Mouse (Mus musculus): ENCODE measurements around the gene Wbp11. TPM values are rescaled to one million over a fixed set of nuclear protein-coding genes. Genes with fewer than 3 reads are reported as not detected.

Wbp11 gene
- total and polyA plus RNA-seq, 3 experiments: 43.5 to 411 (median 294) TPM

DNA sequence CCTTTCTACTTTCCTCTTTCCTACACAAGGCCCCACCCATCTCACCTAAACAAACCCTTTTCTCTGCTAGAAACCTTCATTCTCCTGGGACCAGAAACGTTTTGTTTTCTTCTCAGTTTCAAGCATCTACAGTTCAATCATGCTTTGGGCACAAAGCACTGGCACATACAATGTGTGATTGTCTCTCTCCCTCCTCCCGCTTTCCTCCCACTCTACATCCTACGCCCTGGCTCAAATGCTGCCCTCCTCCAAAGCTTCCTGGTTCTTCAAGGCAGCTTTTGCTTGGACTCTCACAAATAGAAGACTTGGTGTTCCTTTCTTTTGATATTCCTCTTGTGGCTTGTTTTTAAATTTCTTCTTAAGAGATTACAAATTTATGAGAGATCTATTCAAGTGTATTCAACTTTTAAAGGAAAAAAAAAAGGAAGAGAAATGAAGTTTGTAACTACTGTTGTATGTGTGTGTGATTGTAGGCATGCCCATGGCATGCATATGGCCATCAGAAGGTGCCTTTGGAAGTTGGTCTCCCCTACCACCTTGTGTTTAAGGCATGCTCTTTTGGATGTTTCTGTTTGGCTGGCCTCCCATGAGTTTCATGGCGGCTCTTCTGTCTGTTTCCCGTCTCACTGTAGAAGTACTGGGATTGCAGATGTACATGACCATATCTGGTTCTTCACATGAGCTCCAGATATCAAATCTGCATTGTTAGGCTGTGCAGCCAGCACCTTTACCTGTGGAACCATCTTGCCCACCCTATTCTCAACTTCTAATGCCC lies 17.9 kb upstream of the Wbp11 start:
- no peak for DNase-seq (ENCODE audit: low read depth, low spot score)
- H3K4me1 ChIP-seq (ENCODE audit: control insufficient read depth in 1 of 2, insufficient read depth in 2 of 2, low read length in 2 of 2): 0 out of 4 replicates have a peak, but pooled peaks cover 0 to 4% of the 10 kb centered on the region in 2 experiments
- TF ChIP-seq JUND (IDR thresholded peaks at IDR 0.05; ENCODE audit: low read depth, low read length) (no peak), MAZ (IDR thresholded peaks at IDR 0.05; ENCODE audit: low read depth, low read length) (no peak), GATA1 (IDR thresholded peaks at IDR 0.05; ENCODE audit: low read depth, low read length) (no peak), TAL1 (IDR thresholded peaks at IDR 0.05; ENCODE audit: low read length) (no peak), CTCF (IDR thresholded peaks at IDR 0.05 in 2 of 3, conservative IDR thresholded peaks at IDR 0.05 in 1 of 3; ENCODE audit: control insufficient read depth in 1 of 3, insufficient read depth in 1 of 3, low read depth in 2 of 3, low read length in 3 of 3, poor library complexity in 1 of 3, severe bottlenecking in 1 of 3) (no peak), E2F4 (IDR thresholded peaks at IDR 0.05; ENCODE audit: borderline replicate concordance, low read depth, low read length) (no peak), TBP (IDR thresholded peaks at IDR 0.05; ENCODE audit: low read depth, low read length) (no peak), POLR2A (IDR thresholded peaks at IDR 0.05; ENCODE audit: control insufficient read depth in 1 of 2, insufficient read depth in 1 of 2, low read depth in 1 of 2, low read length in 2 of 2, poor library complexity in 1 of 2) (no peak), MYB (IDR thresholded peaks at IDR 0.05; ENCODE audit: low read depth, low read length) (no peak), KAT2A (conservative IDR thresholded peaks at IDR 0.05; ENCODE audit: low read depth, low read length) (no peak), USF2 (IDR thresholded peaks at IDR 0.05; ENCODE audit: borderline replicate concordance in 1 of 2, insufficient read depth in 1 of 2, low read depth in 1 of 2, low read length in 2 of 2) (no peak), GABPA (IDR thresholded peaks at IDR 0.05; ENCODE audit: low read depth, low read length) (no peak), MAFK (IDR thresholded peaks at IDR 0.05; ENCODE audit: borderline replicate concordance, low read depth, low read length) (no peak), MEF2A (IDR thresholded peaks at IDR 0.05; ENCODE audit: extremely low read depth, insufficient replicate concordance, low read depth, low read length, poor library complexity, severe bottlenecking) (no peak)
- no peak overlapping the region for H3K4me3 ChIP-seq (ENCODE audit: control insufficient read depth in 1 of 2, insufficient read depth in 1 of 2, low read depth in 2 of 2, low read length in 2 of 2)
- no peak overlapping the region for H3K9ac ChIP-seq (ENCODE audit: control insufficient read depth, low read depth, low read length, poor library complexity, severe bottlenecking)
- no peaks in the 10 kb centered on the region for H3K9me3 ChIP-seq (replicated peaks; ENCODE audit: insufficient read depth, low read length)
- H3K36me3 ChIP-seq (ENCODE audit: control insufficient read depth in 1 of 2, insufficient read depth in 2 of 2, low read length in 2 of 2): no peaks in the 10 kb centered on the region
- peaks cover 0 to 1% of the 10 kb centered on the region in 2 experiments; a peak in 1 of 4 replicates for H3K27me3 ChIP-seq (ENCODE audit: control insufficient read depth in 1 of 2, insufficient read depth in 2 of 2, low read length in 2 of 2)
- no peak overlapping the region for H3K27ac ChIP-seq (ENCODE audit: control insufficient read depth, low read depth, low read length)
- no peaks in the 10 kb centered on the region for H3K79me2 ChIP-seq (ENCODE audit: control insufficient read depth, insufficient read depth, low read length, poor library complexity)

DNA sequence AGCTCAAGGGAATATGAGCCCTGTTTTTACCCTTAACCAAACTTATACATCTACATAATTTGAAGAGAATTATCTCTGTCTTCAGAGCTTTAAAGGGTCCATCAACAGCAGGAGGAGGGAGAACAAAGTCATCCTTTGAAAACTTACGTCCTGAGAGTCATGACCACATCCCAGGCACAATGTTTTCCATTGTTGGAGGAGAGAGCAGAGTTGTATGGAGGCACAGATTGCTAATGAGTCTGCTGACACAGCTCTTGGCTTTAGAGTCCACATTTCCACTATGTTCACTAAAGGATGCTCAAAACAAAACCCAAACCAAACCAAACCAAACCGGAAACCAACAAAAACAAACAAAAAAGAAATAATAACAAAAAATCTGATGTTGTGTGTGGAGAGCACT lies 16.9 kb upstream of the Wbp11 start:
- no peak overlapping the region for H3K9ac ChIP-seq (ENCODE audit: control insufficient read depth, low read depth, low read length, poor library complexity, severe bottlenecking)
- H3K4me1 ChIP-seq (ENCODE audit: control insufficient read depth in 1 of 2, insufficient read depth in 2 of 2, low read length in 2 of 2): 0 out of 4 replicates have a peak, but pooled peaks cover 0 to 4% of the 10 kb centered on the region in 2 experiments
- no peaks in the 10 kb centered on the region for H3K36me3 ChIP-seq (ENCODE audit: control insufficient read depth in 1 of 2, insufficient read depth in 2 of 2, low read length in 2 of 2)
- H3K79me2 ChIP-seq (ENCODE audit: control insufficient read depth, insufficient read depth, low read length, poor library complexity): no peaks in the 10 kb centered on the region
- no peak overlapping the region for H3K4me3 ChIP-seq (ENCODE audit: control insufficient read depth in 1 of 2, insufficient read depth in 1 of 2, low read depth in 2 of 2, low read length in 2 of 2)
- no peak overlapping the region for H3K27ac ChIP-seq (ENCODE audit: control insufficient read depth, low read depth, low read length)
- no peak for DNase-seq (ENCODE audit: low read depth, low spot score)
- no peaks in the 10 kb centered on the region for H3K9me3 ChIP-seq (replicated peaks; ENCODE audit: insufficient read depth, low read length)
- TF ChIP-seq RCOR1 (IDR thresholded peaks at IDR 0.05; ENCODE audit: low read depth, low read length) (no peak), ELF1 (IDR thresholded peaks at IDR 0.05; ENCODE audit: low read depth, low read length) (no peak), ZMIZ1 (IDR thresholded peaks at IDR 0.05; ENCODE audit: low read depth, low read length) (no peak), HCFC1 (IDR thresholded peaks at IDR 0.05; ENCODE audit: low read depth, low read length) (no peak), MXI1 (IDR thresholded peaks at IDR 0.05; ENCODE audit: low read depth, low read length) (no peak), GATA1 (IDR thresholded peaks at IDR 0.05; ENCODE audit: low read depth, low read length) (no peak), TAL1 (IDR thresholded peaks at IDR 0.05; ENCODE audit: low read length) (no peak), KAT2A (conservative IDR thresholded peaks at IDR 0.05; ENCODE audit: low read depth, low read length) (no peak), POLR2AphosphoS5 (IDR thresholded peaks at IDR 0.05; ENCODE audit: borderline replicate concordance, low read depth, low read length) (no peak)
- H3K27me3 ChIP-seq (ENCODE audit: control insufficient read depth in 1 of 2, insufficient read depth in 2 of 2, low read length in 2 of 2): peaks cover 0 to 1% of the 10 kb centered on the region in 2 experiments; a peak in 1 of 4 replicates

All from MEL (cell line).